Mouse (Mus musculus): ENCODE data around the gene Klhdc7a. TPM values are rescaled to one million over a fixed set of nuclear protein-coding genes. Genes with fewer than 3 reads are reported as not detected.

The Klhdc7a gene
- polyA plus RNA-seq, 1 experiment from 2014 or later = 0.60 TPM

GRCm38 (mm10) chr4:139931790-139932510 lies 35.9 kb downstream of the Klhdc7a start:
- no peaks in the 10 kb centered on the region for H3K36me3 ChIP-seq
- WGBS = 38% methylated on average over 12 of the region's 12 CpGs
- H3K4me2 ChIP-seq (replicated peaks) = no peak overlapping the region
- no peaks in the 10 kb centered on the region for H3K9me3 ChIP-seq (replicated peaks)
- no peak overlapping the region for H3K4me3 ChIP-seq (replicated peaks)
- H3K27ac ChIP-seq (replicated peaks) = no peak overlapping the region
- H3K27me3 ChIP-seq = peaks cover 12% of the 10 kb centered on the region
- peaks cover 19% of the 10 kb centered on the region for H3K4me1 ChIP-seq
- no peak overlapping the region for H3K9ac ChIP-seq
- ATAC-seq (ENCODE audit: insufficient number of reproducible peaks, low FRiP score, low TSS enrichment, low read depth) = no peak

- Histone ChIP-seq H3K36me3 (no peaks in the 10 kb centered on the region), H3K9me3 (replicated peaks) (no peaks in the 10 kb centered on the region), H3K4me1 (peaks cover 28% of the 10 kb centered on the region), H3K4me3 (replicated peaks) (no peak overlapping the region), H3K9ac (no peak overlapping the region), H3K27me3 (peaks cover 22% of the 10 kb centered on the region), H3K4me2 (replicated peaks) (no peak overlapping the region), H3K27ac (replicated peaks) (no peak overlapping the region)
- ATAC-seq (ENCODE audit: insufficient number of reproducible peaks, low FRiP score, low TSS enrichment, low read depth) = no peak
- WGBS = 44% methylated on average over 7 of the region's 7 CpGs
Observed at GRCm38 (mm10) chr4:139930885-139931284, 36.9 kb downstream of the Klhdc7a start.

- Histone ChIP-seq H3K4me3 (replicated peaks) (peak overlapping the region; percentile 29), H3K27me3 (peaks cover 35% of the 10 kb centered on the region), H3K4me2 (replicated peaks) (peak overlapping the region; percentile 48), H3K4me1 (peaks cover 22% of the 10 kb centered on the region), H3K27ac (replicated peaks) (no peak overlapping the region), H3K9ac (no peak overlapping the region), H3K9me3 (replicated peaks) (no peaks in the 10 kb centered on the region), H3K36me3 (no peaks in the 10 kb centered on the region)
- 6% methylated on average over 11 of the region's 11 CpGs for WGBS
- no peak for ATAC-seq (ENCODE audit: insufficient number of reproducible peaks, low FRiP score, low TSS enrichment, low read depth)
Observed at GRCm38 (mm10) chr4:139926161-139926561, 41.7 kb downstream of the Klhdc7a start.

- no peak overlapping the region for H3K27ac ChIP-seq (replicated peaks)
- WGBS = 15% methylated on average over 34 of the region's 34 CpGs
Observed at GRCm38 (mm10) chr4:139925275-139926160, 42.3 kb downstream of the Klhdc7a start.

GRCm38 (mm10) chr4:139916731-139917130 lies 51.1 kb downstream of the Klhdc7a start:
- Histone ChIP-seq H3K36me3 (no peaks in the 10 kb centered on the region), H3K4me2 (replicated peaks) (no peak overlapping the region), H3K4me1 (no peaks in the 10 kb centered on the region), H3K9me3 (replicated peaks) (no peaks in the 10 kb centered on the region), H3K27me3 (peaks cover 20% of the 10 kb centered on the region; the same call in 1 of the 2 replicates), H3K9ac (no peak overlapping the region), H3K4me3 (replicated peaks) (no peak overlapping the region), H3K27ac (replicated peaks) (no peak overlapping the region)
- 58% methylated on average over 7 of the region's 7 CpGs for WGBS
- no peak for ATAC-seq (ENCODE audit: insufficient number of reproducible peaks, low FRiP score, low TSS enrichment, low read depth)

More at GRCm38 (mm10) chr4:139925275-139926160, 42.3 kb downstream of the Klhdc7a start:
- H3K36me3 ChIP-seq = no peaks in the 10 kb centered on the region
- H3K4me2 ChIP-seq (replicated peaks) = peak overlapping the region; percentile 48
- H3K4me3 ChIP-seq (replicated peaks) = peak overlapping the region; percentile 29
- H3K9me3 ChIP-seq (replicated peaks) = no peaks in the 10 kb centered on the region
- H3K27me3 ChIP-seq = peaks cover 35% of the 10 kb centered on the region
- peaks cover 22% of the 10 kb centered on the region for H3K4me1 ChIP-seq
- 0 out of 2 replicates have a peak overlapping the region, but pooled peaks have one; percentile 9 for H3K9ac ChIP-seq
- no peak for ATAC-seq (ENCODE audit: insufficient number of reproducible peaks, low FRiP score, low TSS enrichment, low read depth)

MicroRNAs encoded within 50 kb of the gene (microRNA counts, 519-probe panel; counts per million panel counts)
- microRNA mmu-miR-2139 = 1,891 counts per million, percentile 31 among the panel's probes with 10 or more counts

Small RNAs within 50 kb of the gene (microRNA-seq; reads per million reads assigned to microRNA genes)
- not detected for gene Mir2139 (ENCODE audit: borderline number of aligned reads)

Other genes with a start within 250 kb of the Klhdc7a start
- 1.7 and 2.6 TPM in 2 replicates for gene Pax7, start 134.5 kb downstream of the Klhdc7a start, polyA plus RNA-seq (2015; fragmentation: Nextera tagmentation; extraction: Ambion mirVana)